26 mouse cellular contexts compared by ENCODE assay signal in genomic region chr14:32093018-32093417, GRCm38 (mm10). TPM values are rescaled to one million over a fixed set of nuclear protein-coding genes. Genes with fewer than 3 reads are reported as not detected.
DNase-seq lines count a peak whose midpoint lies in the region; ATAC-seq and TF ChIP-seq lines count a peak whose summit lies in the region.
"Had no signal": no experiment of that assay in that cellular context is flagged by ENCODE, and none has a peak within 500 bp of the region (broad histone marks: within the 10 kb centered on the region; RNA-seq: fewer than 3 reads in every experiment).

No protein-coding gene starts in this region.

- peaks cover 25% of the 10 kb centered on the region for H3K4me1 ChIP-seq in heart, embryonic 13.5 days
- peaks cover 7% of the 10 kb centered on the region; the same call in 1 of the 2 replicates for H3K4me1 ChIP-seq in heart, postnatal 0 days (ENCODE audit: control insufficient read depth, insufficient read depth)
- peaks cover 16% of the 10 kb centered on the region for H3K4me1 ChIP-seq in liver, embryonic 13.5 days (replicated peaks)
- peaks cover 18% of the 10 kb centered on the region for H3K4me1 ChIP-seq in liver, embryonic 15.5 days (replicated peaks)
- H3K4me1 ChIP-seq: forebrain, embryonic 12.5 days; heart, embryonic 10.5 days; hindbrain, embryonic 15.5 days had no signal

- H3K36me3 ChIP-seq in heart, embryonic 13.5 days = peaks cover 63% of the 10 kb centered on the region
- peaks cover 51% of the 10 kb centered on the region for H3K36me3 ChIP-seq in heart, postnatal 0 days (replicated peaks; ENCODE audit: control insufficient read depth, insufficient read depth, low read length)
- H3K36me3 ChIP-seq in liver, embryonic 13.5 days = peaks cover 66% of the 10 kb centered on the region
- H3K36me3 ChIP-seq in liver, embryonic 15.5 days (replicated peaks) = peaks cover 61% of the 10 kb centered on the region

- H3K27me3 ChIP-seq in heart, embryonic 13.5 days (replicated peaks) = no peaks in the 10 kb centered on the region
- H3K27me3 ChIP-seq in heart, postnatal 0 days (ENCODE audit: control insufficient read depth, insufficient read depth, low read length) = no peaks in the 10 kb centered on the region
- H3K27me3 ChIP-seq in liver, embryonic 13.5 days = no peaks in the 10 kb centered on the region
- no peaks in the 10 kb centered on the region for H3K27me3 ChIP-seq in liver, embryonic 15.5 days
- H3K27me3 ChIP-seq: CH12.LX; embryonic facial prominence, embryonic 13.5 days; forebrain, embryonic 12.5 days; hindbrain, embryonic 15.5 days; Patski had no signal

- peak overlapping the region; percentile 75 for H3K27ac ChIP-seq in heart, embryonic 13.5 days (replicated peaks)
- peak overlapping the region; percentile 60 for H3K27ac ChIP-seq in heart, postnatal 0 days (ENCODE audit: low read depth)
- H3K27ac ChIP-seq in liver, embryonic 13.5 days = no peak overlapping the region
- H3K27ac ChIP-seq in liver, embryonic 15.5 days (replicated peaks) = peak overlapping the region; percentile 63
- H3K27ac ChIP-seq: embryonic facial prominence, embryonic 13.5 days; forebrain, embryonic 12.5 days; hindbrain, embryonic 15.5 days had no signal

- no peak for TF ChIP-seq CTCF in heart, postnatal 0 days (IDR thresholded peaks at IDR 0.05; ENCODE audit: low read depth)

- no peaks in the 10 kb centered on the region for H3K9me3 ChIP-seq in heart, embryonic 13.5 days
- no peaks in the 10 kb centered on the region for H3K9me3 ChIP-seq in heart, postnatal 0 days (replicated peaks; ENCODE audit: control insufficient read depth, low read length)
- H3K9me3 ChIP-seq in liver, embryonic 13.5 days (replicated peaks) = no peaks in the 10 kb centered on the region
- no peaks in the 10 kb centered on the region for H3K9me3 ChIP-seq in liver, embryonic 15.5 days (replicated peaks)
- H3K9me3 ChIP-seq: embryonic facial prominence, embryonic 13.5 days; forebrain, embryonic 12.5 days; heart, embryonic 10.5 days; hindbrain, embryonic 15.5 days had no signal

- WGBS in heart, embryonic 13.5 days = 44% methylated on average over 1 of the region's 1 CpGs
- 42% methylated on average over 1 of the region's 1 CpGs for WGBS in heart, postnatal 0 days
- WGBS in liver, embryonic 13.5 days (ENCODE audit: insufficient replicate concordance) = 40% methylated on average over 1 of the region's 1 CpGs
- 62% methylated on average over 1 of the region's 1 CpGs for WGBS in liver, embryonic 15.5 days (ENCODE audit: insufficient replicate concordance)

- TF ChIP-seq EP300 in heart, postnatal 0 days (IDR thresholded peaks at IDR 0.05; ENCODE audit: low read depth) = no peak

- H3K4me2 ChIP-seq in heart, embryonic 13.5 days = peak overlapping the region; percentile 45
- H3K4me2 ChIP-seq in heart, postnatal 0 days (ENCODE audit: low read depth, low read length) = peak overlapping the region; percentile 8; the same call in 1 of the 2 replicates
- no peak overlapping the region for H3K4me2 ChIP-seq in liver, embryonic 13.5 days
- H3K4me2 ChIP-seq in liver, embryonic 15.5 days = no peak overlapping the region
- H3K4me2 ChIP-seq: embryonic facial prominence, embryonic 13.5 days; forebrain, embryonic 12.5 days; hindbrain, embryonic 15.5 days had no signal

- intact Hi-C loops in heart, postnatal 14 days (cut with DNase I) = no loop called here

- no peak overlapping the region for H3K9ac ChIP-seq in heart, embryonic 13.5 days
- H3K9ac ChIP-seq in heart, postnatal 0 days (replicated peaks; ENCODE audit: low read depth, low read length) = no peak overlapping the region
- no peak overlapping the region for H3K9ac ChIP-seq in liver, embryonic 13.5 days
- no peak overlapping the region for H3K9ac ChIP-seq in liver, embryonic 15.5 days
- H3K9ac ChIP-seq: embryonic facial prominence, embryonic 13.5 days; forebrain, embryonic 12.5 days; hindbrain, embryonic 15.5 days had no signal

- DNase-seq in heart, postnatal 14 days = no peak
- no peak for DNase-seq in heart, postnatal 0 days (ENCODE audit: low spot score)
- DNase-seq in heart, adult 11 months = no peak
- DNase-seq in liver, embryonic 13.5 days = no peak
- DNase-seq in lung, postnatal 14 days = no peak
- DNase-seq: adrenal gland, adult 2 months; adrenal gland, postnatal 25 days; cerebellum, adult 18-20 months; cerebellum, adult 9-11 months; cerebellum, postnatal 36 days; gastrocnemius, postnatal 14 days; kidney, adult 11 months had no signal

- H3K4me3 ChIP-seq in heart, embryonic 13.5 days = 0 out of 2 replicates have a peak overlapping the region, but pooled peaks have one; percentile 0
- no peak overlapping the region for H3K4me3 ChIP-seq in heart, postnatal 0 days (ENCODE audit: low read depth, low read length)
- H3K4me3 ChIP-seq in liver, embryonic 13.5 days (replicated peaks) = no peak overlapping the region
- no peak overlapping the region for H3K4me3 ChIP-seq in liver, embryonic 15.5 days (replicated peaks)
- H3K4me3 ChIP-seq: embryonic facial prominence, embryonic 13.5 days; forebrain, embryonic 12.5 days; heart, embryonic 10.5 days; hindbrain, embryonic 15.5 days had no signal

- ATAC-seq in heart, embryonic 13.5 days (ENCODE audit: extremely low read depth, insufficient number of reproducible peaks, low FRiP score, low TSS enrichment) = no peak
- no peak for ATAC-seq in heart, postnatal 0 days (ENCODE audit: insufficient read depth, low read depth)
- peak; percentile 47 for ATAC-seq in liver, embryonic 13.5 days (ENCODE audit: low read depth)
- peak; percentile 71 for ATAC-seq in liver, embryonic 15.5 days (ENCODE audit: insufficient read depth)
- ATAC-seq: activated CD4-positive, CD25-positive, alpha-beta regulatory T cell, adult 4 months; forebrain, embryonic 16.5 days; Patski had no signal

RNA-seq across cellular contexts. Expression of gene Dph3, which starts 7.5 kb away (rescaled TPM):
- polyA plus RNA-seq in heart, embryonic 13.5 days (2015; fragmentation: Nextera tagmentation; extraction: Ambion mirVana) = 76.6 and 96.8 TPM in 2 replicates
- total RNA-seq in heart, postnatal 14 days (2021) = 10 to 100 TPM; 74.5 to 86.9 TPM
- total RNA-seq in heart, postnatal 0 days (2014; rRNA removed; ENCODE audit: low replicate concordance) = 35.0 and 54.1 TPM in 2 replicates
- polyA plus RNA-seq in heart, postnatal 0 days (2015; fragmentation: Nextera tagmentation; extraction: Ambion mirVana) = 102 and 103 TPM in 2 replicates
- 106 and 110 TPM in 2 replicates for polyA plus RNA-seq in liver, embryonic 13.5 days (2015; fragmentation: Nextera tagmentation; extraction: Ambion mirVana)
- polyA plus RNA-seq in liver, embryonic 15.5 days (2015; fragmentation: Nextera tagmentation; extraction: Ambion mirVana) = 58.9 and 66.2 TPM in 2 replicates

RNA-seq across cellular contexts. Expression of gene Oxnad1, which starts 7.8 kb away (rescaled TPM):
- polyA plus RNA-seq in heart, embryonic 13.5 days (2015; fragmentation: Nextera tagmentation; extraction: Ambion mirVana) = 31.9 and 38.8 TPM in 2 replicates
- 10 to 100 TPM; 43.4 to 51.9 TPM for total RNA-seq in heart, postnatal 14 days (2021)
- total RNA-seq in heart, postnatal 0 days (2014; rRNA removed; ENCODE audit: low replicate concordance) = 68.6 and 85.5 TPM in 2 replicates
- 48.4 and 48.7 TPM in 2 replicates for polyA plus RNA-seq in heart, postnatal 0 days (2015; fragmentation: Nextera tagmentation; extraction: Ambion mirVana)
- 23.4 and 24.1 TPM in 2 replicates for polyA plus RNA-seq in liver, embryonic 13.5 days (2015; fragmentation: Nextera tagmentation; extraction: Ambion mirVana)
- polyA plus RNA-seq in liver, embryonic 15.5 days (2015; fragmentation: Nextera tagmentation; extraction: Ambion mirVana) = 13.7 and 14.5 TPM in 2 replicates

RNA-seq across cellular contexts. Expression of gene Msmb, which starts 48.8 kb away (rescaled TPM):
- polyA plus RNA-seq in heart, embryonic 13.5 days (2015; fragmentation: Nextera tagmentation; extraction: Ambion mirVana) = not detected in 2 replicates
- total RNA-seq in heart, postnatal 14 days (2021) = not detected
- total RNA-seq in heart, postnatal 0 days (2014; rRNA removed; ENCODE audit: low replicate concordance) = not detected in 2 replicates
- polyA plus RNA-seq in heart, postnatal 0 days (2015; fragmentation: Nextera tagmentation; extraction: Ambion mirVana) = not detected in 2 replicates
- polyA plus RNA-seq in liver, embryonic 13.5 days (2015; fragmentation: Nextera tagmentation; extraction: Ambion mirVana) = 0.33 and 0.45 TPM in 2 replicates
- polyA plus RNA-seq in liver, embryonic 15.5 days (2015; fragmentation: Nextera tagmentation; extraction: Ambion mirVana) = 0.30 and 0.31 TPM in 2 replicates
- total RNA-seq: adrenal gland, adult 2 months; adrenal gland, postnatal 25 days; CH12.LX; gastrocnemius, adult 18-20 months; gastrocnemius, postnatal 14 days had no signal
- polyA plus RNA-seq: adrenal gland, adult 2 months; embryonic facial prominence, embryonic 13.5 days; forebrain, embryonic 12.5 days; forebrain, embryonic 16.5 days; frontal cortex, adult 2 months; gonadal fat pad, adult 2 months; heart, embryonic 10.5 days; hindbrain, embryonic 11.5 days; hindbrain, embryonic 15.5 days; Patski had no signal

Comparison
In these comparisons a context has a peak if more than half of its experiments do, and no peak if none do; other contexts are left out.
1. ATAC-seq: peak in liver, embryonic 13.5 days (single experiment) and liver, embryonic 15.5 days (single experiment); none in heart, embryonic 13.5 days (single experiment) and heart, postnatal 0 days (single experiment).
2. H3K4me2 ChIP-seq: peak in heart, embryonic 13.5 days (single experiment) and heart, postnatal 0 days (single experiment); none in liver, embryonic 13.5 days (single experiment) and liver, embryonic 15.5 days (single experiment).